Mouse (Mus musculus) heart, postnatal 0 days (tissue): ENCODE measurements around the gene Maob.

Experiments
- CTCF ChIP-seq: IDR thresholded peaks from 2 replicates; pipeline ENCODE4 v1.5.1; 2016; ENCODE audit warnings: antibody characterized with exemption, control low read depth, low read depth
- EP300 ChIP-seq: IDR thresholded peaks from 2 replicates; pipeline ENCODE4 v1.6.1; 2016; ENCODE audit warnings: antibody characterized with exemption, low read depth

DNA sequence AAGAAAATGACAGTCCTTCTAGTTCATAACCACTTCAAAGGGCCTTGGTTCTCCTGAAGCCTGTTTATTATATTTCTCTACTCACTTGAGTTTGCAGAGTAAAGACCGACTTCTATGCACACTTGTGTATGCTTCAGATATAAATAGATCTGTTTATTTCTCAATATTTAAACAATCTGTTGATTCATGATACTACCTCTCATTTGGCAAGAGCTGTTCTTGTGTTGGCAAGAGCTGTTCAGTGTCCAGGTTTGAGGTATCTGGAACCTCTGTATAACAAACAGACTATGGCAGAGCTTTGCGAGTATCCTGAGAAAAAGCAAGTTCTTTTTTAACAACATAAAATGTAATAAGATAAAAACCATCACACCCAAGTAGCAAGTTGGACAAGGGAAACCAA, 28.9 kb upstream of the Maob start:
- no peak for TF ChIP-seq CTCF
- TF ChIP-seq EP300, result no peak
